11 mouse cellular contexts compared by ENCODE assay signal in genomic region chr13:53454794-53455672, GRCm38 (mm10). TPM values are rescaled to one million over a fixed set of nuclear protein-coding genes. Genes with fewer than 3 reads are reported as not detected.
DNase-seq lines count a peak whose midpoint lies in the region; ATAC-seq and TF ChIP-seq lines count a peak whose summit lies in the region.
"Had no signal": no experiment of that assay in that cellular context is flagged by ENCODE, and none has a peak within 500 bp of the region (broad histone marks: within the 10 kb centered on the region; RNA-seq: fewer than 3 reads in every experiment).

No protein-coding gene starts in this region.

- DNase-seq in cerebellum, adult 11-12 months: peak; percentile 12
- DNase-seq in cerebellum, postnatal 36 days: no peak
- DNase-seq in liver, embryonic 11.5 days (ENCODE audit: low spot score): no peak
- no peak for DNase-seq in liver, postnatal 0 days
- no peak for DNase-seq in gastrocnemius, postnatal 36 days
- DNase-seq: thymus, postnatal 36 days had no signal

- WGBS in liver, embryonic 11.5 days: 13% methylated on average over 21 of the region's 21 CpGs
- 13% methylated on average over 21 of the region's 21 CpGs for WGBS in liver, postnatal 0 days (ENCODE audit: insufficient replicate concordance)
- whole genome bisulfite sequencing in intestine, embryonic 16.5 days: 13% methylated on average over 21 of the region's 21 CpGs
- 9% methylated on average over 21 of the region's 21 CpGs for WGBS in neural tube, embryonic 15.5 days

- H3K4me2 ChIP-seq in liver, embryonic 11.5 days: peak overlapping the region; percentile 51
- H3K4me2 ChIP-seq in liver, postnatal 0 days (ENCODE audit: low read depth, low read length): no peak overlapping the region
- 0 out of 2 replicates have a peak overlapping the region, but pooled peaks have one; percentile 14 for H3K4me2 ChIP-seq in intestine, embryonic 16.5 days (ENCODE audit: low read depth, low read length)
- peak overlapping the region; percentile 65 for H3K4me2 ChIP-seq in neural tube, embryonic 15.5 days
- H3K4me2 ChIP-seq: liver, embryonic 15.5 days had no signal

- intact Hi-C loops in gastrocnemius, postnatal 36 days (cut with DNase I): no loop called here

- H3K9ac ChIP-seq in liver, embryonic 11.5 days (ENCODE audit: low read depth, low read length): no peak overlapping the region
- no peak overlapping the region for H3K9ac ChIP-seq in liver, postnatal 0 days (replicated peaks)
- no peak overlapping the region for H3K9ac ChIP-seq in intestine, embryonic 16.5 days (ENCODE audit: low read depth, low read length)
- peak overlapping the region; percentile 37; the same call in 1 of the 2 replicates for H3K9ac ChIP-seq in neural tube, embryonic 15.5 days (replicated peaks)
- H3K9ac ChIP-seq: liver, embryonic 15.5 days had no signal

- no peak for TF ChIP-seq CTCF in liver, postnatal 0 days (IDR thresholded peaks at IDR 0.05; ENCODE audit: low read depth)

- no peaks in the 10 kb centered on the region for H3K36me3 ChIP-seq in liver, embryonic 11.5 days (ENCODE audit: control insufficient read depth, insufficient read depth, low read length)
- no peaks in the 10 kb centered on the region for H3K36me3 ChIP-seq in liver, postnatal 0 days (replicated peaks; ENCODE audit: insufficient read depth, low read length)
- H3K36me3 ChIP-seq in intestine, embryonic 16.5 days (ENCODE audit: control insufficient read depth, insufficient read depth, low read length): no peaks in the 10 kb centered on the region
- H3K36me3 ChIP-seq in neural tube, embryonic 15.5 days: no peaks in the 10 kb centered on the region
- H3K36me3 ChIP-seq: liver, embryonic 15.5 days had no signal

- no peak overlapping the region for H3K27ac ChIP-seq in liver, embryonic 11.5 days (ENCODE audit: low read depth, low read length)
- H3K27ac ChIP-seq in liver, postnatal 0 days (ENCODE audit: low read depth): no peak overlapping the region
- no peak overlapping the region for H3K27ac ChIP-seq in intestine, embryonic 16.5 days (ENCODE audit: low read length)
- 0 out of 2 replicates have a peak overlapping the region, but pooled peaks have one; percentile 25 for H3K27ac ChIP-seq in neural tube, embryonic 15.5 days (replicated peaks)
- H3K27ac ChIP-seq: liver, embryonic 15.5 days had no signal

- no peaks in the 10 kb centered on the region for H3K9me3 ChIP-seq in liver, embryonic 11.5 days (ENCODE audit: control insufficient read depth, low read length)
- no peaks in the 10 kb centered on the region for H3K9me3 ChIP-seq in liver, postnatal 0 days (ENCODE audit: low read length)
- H3K9me3 ChIP-seq in intestine, embryonic 16.5 days (ENCODE audit: control insufficient read depth, low read length): no peaks in the 10 kb centered on the region
- H3K9me3 ChIP-seq in neural tube, embryonic 15.5 days (replicated peaks): no peaks in the 10 kb centered on the region
- H3K9me3 ChIP-seq: liver, embryonic 15.5 days had no signal

- ATAC-seq in liver, embryonic 11.5 days (replicated peaks; ENCODE audit: low FRiP score): no peak
- ATAC-seq in liver, postnatal 0 days: no peak
- ATAC-seq in intestine, embryonic 16.5 days: no peak
- peak; percentile 63; the same call in 1 of the 2 replicates for ATAC-seq in neural tube, embryonic 15.5 days (ENCODE audit: low FRiP score)
- ATAC-seq in inflammation-experienced regulatory T-cells, adult 6 months: no peak

- 0 out of 2 replicates have a peak overlapping the region, but pooled peaks have one; percentile 14 for H3K4me3 ChIP-seq in liver, embryonic 11.5 days (ENCODE audit: low read depth, low read length)
- no peak overlapping the region for H3K4me3 ChIP-seq in liver, postnatal 0 days (ENCODE audit: low read depth, low read length)
- H3K4me3 ChIP-seq in intestine, embryonic 16.5 days (ENCODE audit: low read length): no peak overlapping the region
- peak overlapping the region; percentile 32 for H3K4me3 ChIP-seq in neural tube, embryonic 15.5 days (replicated peaks)
- H3K4me3 ChIP-seq: liver, embryonic 15.5 days had no signal

- H3K27me3 ChIP-seq in liver, embryonic 11.5 days (replicated peaks; ENCODE audit: control insufficient read depth, insufficient read depth, low read length): peaks cover 24% of the 10 kb centered on the region
- H3K27me3 ChIP-seq in liver, postnatal 0 days (ENCODE audit: insufficient read depth, low read length): peaks cover 14% of the 10 kb centered on the region
- H3K27me3 ChIP-seq in intestine, embryonic 16.5 days (replicated peaks; ENCODE audit: control insufficient read depth, insufficient read depth, low read length): peaks cover 16% of the 10 kb centered on the region; the same call in 1 of the 2 replicates
- H3K27me3 ChIP-seq in neural tube, embryonic 15.5 days (replicated peaks): peaks cover 18% of the 10 kb centered on the region

- TF ChIP-seq EP300 in liver, postnatal 0 days (IDR thresholded peaks at IDR 0.05; ENCODE audit: low read depth): no peak

- H3K4me1 ChIP-seq in liver, embryonic 11.5 days (replicated peaks; ENCODE audit: control insufficient read depth, insufficient read depth, low read length): no peaks in the 10 kb centered on the region
- H3K4me1 ChIP-seq in liver, postnatal 0 days (ENCODE audit: insufficient read depth): no peaks in the 10 kb centered on the region
- no peaks in the 10 kb centered on the region for H3K4me1 ChIP-seq in intestine, embryonic 16.5 days (ENCODE audit: control insufficient read depth, insufficient read depth, low read length)
- peaks cover 10% of the 10 kb centered on the region for H3K4me1 ChIP-seq in neural tube, embryonic 15.5 days
- H3K4me1 ChIP-seq: liver, embryonic 15.5 days had no signal

RNA-seq across cellular contexts. Expression of gene Msx2, which starts 17.8 kb away (rescaled TPM):
- 2.4 and 3.1 TPM in 2 replicates for polyA plus RNA-seq in liver, embryonic 11.5 days (2014; fragmentation: Nextera tagmentation; extraction: Ambion mirVana)
- not detected in 2 replicates for polyA plus RNA-seq in liver, postnatal 0 days (2015; fragmentation: Nextera tagmentation; extraction: Ambion mirVana)
- 0.16 and 0.18 TPM in 2 replicates for polyA plus RNA-seq in intestine, embryonic 16.5 days (2015; fragmentation: Nextera tagmentation; extraction: Ambion mirVana)
- polyA plus RNA-seq in neural tube, embryonic 15.5 days (2015; fragmentation: Nextera tagmentation; extraction: Ambion mirVana): 0.82 and 0.88 TPM in 2 replicates
- total RNA-seq in gastrocnemius, postnatal 36 days (2021): not detected
- under 1 TPM in 1 of 3 experiments, not detected in 2; 0.13 TPM for polyA plus RNA-seq in inflammation-experienced regulatory T-cells, adult 6 months (2017; shearing (Covaris generic))
- total RNA-seq: hematopoietic stem cell, adult 5-6 weeks had no signal
- polyA plus RNA-seq: liver, embryonic 15.5 days had no signal

Comparison
In these comparisons a context has a peak if more than half of its experiments do, and no peak if none do; other contexts are left out.
1. H3K4me3 ChIP-seq: peak in liver, embryonic 11.5 days (single experiment) and neural tube, embryonic 15.5 days (single experiment); none in liver, postnatal 0 days (single experiment) and intestine, embryonic 16.5 days (single experiment).